Mouse (Mus musculus): ENCODE results near the gene Urgcp. TPM values are rescaled to one million over a fixed set of nuclear protein-coding genes. Genes with fewer than 3 reads are reported as not detected.

Gene Urgcp
- polyA plus RNA-seq, 1 experiment from 2014 or later, result 10.2 TPM

DNA sequence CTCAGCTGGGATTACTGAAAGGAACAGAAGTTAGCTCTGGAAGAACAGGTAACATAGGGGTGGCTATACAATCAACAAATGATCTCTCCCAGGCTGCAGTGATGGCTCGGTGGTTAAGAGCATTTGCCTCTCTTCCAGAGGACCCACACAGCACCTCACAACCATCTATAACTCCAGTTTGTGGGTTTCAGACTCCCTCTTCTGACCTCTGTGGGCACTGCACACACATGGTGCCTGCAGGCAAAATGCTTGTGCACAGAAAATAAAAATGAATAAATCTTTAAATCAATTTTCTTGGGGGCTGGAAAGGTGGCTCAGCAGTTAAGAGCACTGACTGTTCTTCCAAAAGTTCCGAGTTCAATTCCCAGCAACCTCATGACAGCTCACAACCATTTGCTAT is 16.3 kb upstream of the Urgcp start:
- no peaks in the 10 kb centered on the region for H3K9me3 ChIP-seq (ENCODE audit: control insufficient read depth, low read length)
- WGBS, result 79% methylated on average over 2 of the region's 2 CpGs
- no peak overlapping the region for H3K9ac ChIP-seq (ENCODE audit: low read length)
- no peak for ATAC-seq (ENCODE audit: insufficient number of reproducible peaks, low FRiP score, low TSS enrichment, low read depth)
- H3K27ac ChIP-seq (replicated peaks; ENCODE audit: low read depth, low read length), result no peak overlapping the region
- no peaks in the 10 kb centered on the region for H3K27me3 ChIP-seq (ENCODE audit: control insufficient read depth, insufficient read depth, low read length)
- DNase-seq (ENCODE audit: low spot score), result no peak
- H3K4me1 ChIP-seq (ENCODE audit: control insufficient read depth, insufficient read depth, low read length), result no peaks in the 10 kb centered on the region
- no peaks in the 10 kb centered on the region for H3K36me3 ChIP-seq (ENCODE audit: control insufficient read depth, insufficient read depth, low read length)
- no peak overlapping the region for H3K4me3 ChIP-seq (ENCODE audit: low read depth, low read length)
- no peak overlapping the region for H3K4me2 ChIP-seq (ENCODE audit: low read depth, severe bottlenecking)

DNA sequence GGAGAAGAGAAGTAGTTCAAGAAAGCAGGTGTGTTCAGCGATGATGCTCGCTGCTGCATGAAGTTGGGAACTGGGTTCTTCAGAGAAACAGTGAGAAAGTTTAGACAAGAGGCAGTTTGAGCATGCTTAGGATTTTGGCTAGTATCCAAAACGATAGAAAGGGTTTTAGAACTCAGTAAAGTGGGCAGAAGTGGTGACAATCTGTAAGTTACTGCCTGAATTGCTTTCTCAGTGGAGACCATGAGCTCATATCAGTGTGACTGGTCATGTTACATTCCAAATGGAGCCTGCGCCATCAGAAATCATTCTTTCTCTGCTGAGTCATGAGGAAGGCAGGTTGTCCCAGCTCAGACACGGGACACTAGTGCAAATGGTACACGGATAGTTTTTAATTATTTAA is 3.8 kb upstream of the Urgcp start:
- H3K36me3 ChIP-seq (ENCODE audit: control insufficient read depth, insufficient read depth, low read length), result no peaks in the 10 kb centered on the region; the same call in 1 of the 2 replicates
- 89% methylated on average over 6 of the region's 6 CpGs for WGBS
- ATAC-seq (ENCODE audit: insufficient number of reproducible peaks, low FRiP score, low TSS enrichment, low read depth) (no peak), DNase-seq (ENCODE audit: low spot score) (no peak)
- H3K4me3 ChIP-seq (ENCODE audit: low read depth, low read length), result no peak overlapping the region
- no peaks in the 10 kb centered on the region for H3K4me1 ChIP-seq (ENCODE audit: control insufficient read depth, insufficient read depth, low read length)
- no peak overlapping the region for H3K9ac ChIP-seq (ENCODE audit: low read length)
- H3K27me3 ChIP-seq (ENCODE audit: control insufficient read depth, insufficient read depth, low read length), result no peaks in the 10 kb centered on the region
- no peak overlapping the region for H3K4me2 ChIP-seq (ENCODE audit: low read depth, severe bottlenecking)
- H3K27ac ChIP-seq (replicated peaks; ENCODE audit: low read depth, low read length), result no peak overlapping the region
- no peaks in the 10 kb centered on the region for H3K9me3 ChIP-seq (ENCODE audit: control insufficient read depth, low read length)

DNA sequence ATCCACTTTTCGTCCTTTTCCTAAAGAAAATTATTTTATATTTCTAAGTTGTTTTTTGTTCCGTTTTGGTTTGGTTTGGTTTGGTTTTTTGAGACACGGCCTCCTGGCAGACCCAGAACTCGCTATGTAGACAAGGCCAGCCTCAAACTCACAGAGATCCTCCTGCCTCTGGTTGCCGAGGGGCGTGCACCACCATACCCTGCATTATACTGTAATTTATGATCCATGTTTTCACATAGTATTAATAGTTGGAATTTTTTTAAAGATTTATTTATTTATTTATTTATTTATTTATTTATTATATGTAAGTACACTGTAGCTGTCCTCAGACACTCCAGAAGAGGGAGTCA is 432 bp upstream of the Urgcp start:
- no peaks in the 10 kb centered on the region for H3K9me3 ChIP-seq (ENCODE audit: control insufficient read depth, low read length)
- peak overlapping the region; percentile 76 for H3K4me2 ChIP-seq (ENCODE audit: low read depth, severe bottlenecking)
- ATAC-seq (ENCODE audit: insufficient number of reproducible peaks, low FRiP score, low TSS enrichment, low read depth) (0 out of 2 replicates have a peak, but pooled peaks have one; percentile 41), DNase-seq (ENCODE audit: low spot score) (peak; percentile 35)
- no peak overlapping the region for H3K27ac ChIP-seq (replicated peaks; ENCODE audit: low read depth, low read length)
- no peaks in the 10 kb centered on the region for H3K4me1 ChIP-seq (ENCODE audit: control insufficient read depth, insufficient read depth, low read length)
- WGBS, result 20% methylated on average over 6 of the region's 6 CpGs
- H3K4me3 ChIP-seq (ENCODE audit: low read depth, low read length), result peak overlapping the region; percentile 67
- H3K27me3 ChIP-seq (ENCODE audit: control insufficient read depth, insufficient read depth, low read length), result no peaks in the 10 kb centered on the region
- no peaks in the 10 kb centered on the region for H3K36me3 ChIP-seq (ENCODE audit: control insufficient read depth, insufficient read depth, low read length)
- H3K9ac ChIP-seq (ENCODE audit: low read length), result no peak overlapping the region

DNA sequence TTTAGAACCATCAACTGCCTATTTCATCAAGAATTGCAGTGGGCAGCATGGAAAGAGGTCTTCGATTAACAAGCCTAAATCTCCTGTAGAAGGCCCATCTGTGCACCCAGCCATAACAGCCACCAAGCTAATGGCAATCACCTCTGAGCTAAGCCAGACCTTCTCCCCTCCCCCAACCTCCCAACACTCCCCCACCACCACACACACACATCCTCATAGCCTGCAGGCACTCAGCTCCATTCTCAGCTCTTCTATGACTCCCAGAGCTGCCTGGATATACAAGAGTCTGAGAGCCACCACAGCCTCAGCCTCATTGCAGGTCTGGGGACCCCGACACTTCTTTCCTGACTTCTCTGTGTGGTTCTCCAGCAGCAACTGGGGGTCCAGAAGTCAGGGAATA is 8.4 kb downstream of the Urgcp start:
- no peaks in the 10 kb centered on the region for H3K36me3 ChIP-seq (ENCODE audit: control insufficient read depth, insufficient read depth, low read length)
- H3K9ac ChIP-seq (ENCODE audit: low read length), result no peak overlapping the region
- ATAC-seq (ENCODE audit: insufficient number of reproducible peaks, low FRiP score, low TSS enrichment, low read depth), result no peak
- no peak overlapping the region; the same call in 1 of the 2 replicates for H3K27ac ChIP-seq (replicated peaks; ENCODE audit: low read depth, low read length)
- H3K9me3 ChIP-seq (ENCODE audit: control insufficient read depth, low read length), result no peaks in the 10 kb centered on the region
- no peaks in the 10 kb centered on the region for H3K4me1 ChIP-seq (ENCODE audit: control insufficient read depth, insufficient read depth, low read length)
- DNase-seq (ENCODE audit: low spot score), result no peak
- H3K27me3 ChIP-seq (ENCODE audit: control insufficient read depth, insufficient read depth, low read length), result no peaks in the 10 kb centered on the region
- H3K4me3 ChIP-seq (ENCODE audit: low read depth, low read length), result no peak overlapping the region
- 88% methylated on average over 2 of the region's 2 CpGs for WGBS
- no peak overlapping the region for H3K4me2 ChIP-seq (ENCODE audit: low read depth, severe bottlenecking)

DNA sequence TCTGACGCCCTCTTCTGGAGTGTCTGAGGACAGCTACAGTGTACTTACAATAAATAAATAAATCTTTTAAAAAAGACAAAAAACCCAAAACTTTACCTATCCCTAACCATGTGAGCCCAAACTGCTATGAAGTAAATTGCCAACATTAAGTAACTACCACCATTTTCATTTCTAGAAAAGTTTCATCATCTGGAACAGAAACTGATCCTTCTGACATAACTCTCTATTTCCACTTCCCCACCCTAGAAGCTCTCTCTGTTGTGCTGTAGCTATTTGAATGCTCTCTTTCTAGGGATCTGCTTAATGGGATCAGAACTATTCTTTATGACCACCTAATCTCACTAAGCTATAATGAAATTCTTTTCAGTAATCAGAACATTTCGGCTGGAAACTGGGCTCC is 17.2 kb downstream of the Urgcp start:
- Histone ChIP-seq H3K27ac (replicated peaks; ENCODE audit: low read depth, low read length) (no peak overlapping the region), H3K27me3 (ENCODE audit: control insufficient read depth, insufficient read depth, low read length) (no peaks in the 10 kb centered on the region), H3K9me3 (ENCODE audit: control insufficient read depth, low read length) (no peaks in the 10 kb centered on the region), H3K9ac (ENCODE audit: low read length) (no peak overlapping the region), H3K4me3 (ENCODE audit: low read depth, low read length) (no peak overlapping the region), H3K4me1 (ENCODE audit: control insufficient read depth, insufficient read depth, low read length) (peaks cover 6% of the 10 kb centered on the region; the same call in 1 of the 2 replicates), H3K36me3 (ENCODE audit: control insufficient read depth, insufficient read depth, low read length) (no peaks in the 10 kb centered on the region), H3K4me2 (ENCODE audit: low read depth, severe bottlenecking) (no peak overlapping the region)
- WGBS, result 80% methylated on average over 2 of the region's 2 CpGs
- ATAC-seq (ENCODE audit: insufficient number of reproducible peaks, low FRiP score, low TSS enrichment, low read depth) (no peak), DNase-seq (ENCODE audit: low spot score) (no peak)

DNA sequence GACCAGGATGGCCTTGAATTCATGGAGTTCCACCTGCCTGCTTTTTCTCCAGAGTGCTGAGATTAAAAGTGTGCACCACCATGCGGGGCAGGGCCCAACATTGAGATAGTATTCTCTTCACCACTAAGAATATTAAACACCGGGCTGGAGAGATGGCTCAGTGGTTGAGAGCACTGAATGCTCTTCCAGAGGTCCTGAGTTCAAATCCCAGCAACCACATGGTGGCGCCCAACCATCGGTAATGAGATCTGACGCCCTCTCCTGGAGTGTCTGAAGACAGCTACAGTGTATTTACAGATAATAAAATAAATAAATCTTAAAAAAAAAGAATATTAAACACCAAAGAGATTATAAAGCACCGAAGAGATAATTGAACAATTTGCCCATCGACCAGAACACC is 20.1 kb downstream of the Urgcp start:
- no peaks in the 10 kb centered on the region for H3K9me3 ChIP-seq (ENCODE audit: control insufficient read depth, low read length)
- H3K4me3 ChIP-seq (ENCODE audit: low read depth, low read length), result no peak overlapping the region
- DNase-seq (ENCODE audit: low spot score) (no peak), ATAC-seq (ENCODE audit: insufficient number of reproducible peaks, low FRiP score, low TSS enrichment, low read depth) (no peak)
- no peaks in the 10 kb centered on the region for H3K36me3 ChIP-seq (ENCODE audit: control insufficient read depth, insufficient read depth, low read length)
- no peaks in the 10 kb centered on the region for H3K27me3 ChIP-seq (ENCODE audit: control insufficient read depth, insufficient read depth, low read length)
- no peak overlapping the region for H3K9ac ChIP-seq (ENCODE audit: low read length)
- no peak overlapping the region for H3K4me2 ChIP-seq (ENCODE audit: low read depth, severe bottlenecking)
- peaks cover 6% of the 10 kb centered on the region; the same call in 1 of the 2 replicates for H3K4me1 ChIP-seq (ENCODE audit: control insufficient read depth, insufficient read depth, low read length)
- WGBS, result 76% methylated on average over 7 of the region's 7 CpGs
- H3K27ac ChIP-seq (replicated peaks; ENCODE audit: low read depth, low read length), result no peak overlapping the region

DNA sequence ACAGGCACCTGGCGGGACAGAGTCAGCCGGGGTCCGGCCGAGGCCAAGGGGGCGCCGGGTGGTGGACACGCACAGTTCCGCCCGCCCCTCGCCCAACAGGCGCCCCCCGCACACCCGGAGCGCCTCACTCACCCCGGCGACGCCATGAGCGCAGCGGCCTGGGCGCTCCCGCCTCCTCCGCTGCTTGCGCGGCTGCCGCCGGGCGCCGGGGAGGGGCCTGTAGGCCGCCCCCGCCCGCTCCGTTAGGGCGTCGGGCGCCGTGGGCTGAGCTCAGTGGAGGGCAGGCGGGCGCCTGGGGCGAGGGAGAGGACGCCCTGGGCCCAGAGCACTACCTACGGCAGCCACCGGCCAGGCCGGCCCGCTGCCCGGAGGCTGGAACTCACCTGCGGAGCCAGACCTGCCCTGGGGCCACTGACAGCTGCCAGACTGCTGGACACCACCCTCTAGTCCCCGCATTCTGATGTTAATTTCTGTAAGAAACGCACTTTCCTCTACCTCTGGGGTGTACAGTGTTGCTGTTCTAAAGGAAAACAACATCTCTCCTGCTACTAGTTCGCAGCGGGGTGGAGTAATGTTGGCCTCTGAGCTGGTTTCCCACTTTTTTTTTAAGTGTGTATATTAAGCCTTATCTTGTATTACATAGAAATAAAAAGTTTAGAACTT is 21.1 kb downstream of the Urgcp start:
- peak overlapping the region; percentile 36; the same call in 1 of the 2 replicates for H3K27ac ChIP-seq (replicated peaks; ENCODE audit: low read depth, low read length)
- no peaks in the 10 kb centered on the region for H3K27me3 ChIP-seq (ENCODE audit: control insufficient read depth, insufficient read depth, low read length)
- H3K4me1 ChIP-seq (ENCODE audit: control insufficient read depth, insufficient read depth, low read length), result peaks cover 6% of the 10 kb centered on the region; the same call in 1 of the 2 replicates
- H3K4me2 ChIP-seq (ENCODE audit: low read depth, severe bottlenecking), result peak overlapping the region; percentile 93
- DNase-seq (ENCODE audit: low spot score) (peak; percentile 64), ATAC-seq (ENCODE audit: insufficient number of reproducible peaks, low FRiP score, low TSS enrichment, low read depth) (peak; percentile 87)
- under 1% methylated on average over 44 of the region's 50 CpGs for WGBS
- H3K36me3 ChIP-seq (ENCODE audit: control insufficient read depth, insufficient read depth, low read length), result no peaks in the 10 kb centered on the region
- H3K9me3 ChIP-seq (ENCODE audit: control insufficient read depth, low read length), result no peaks in the 10 kb centered on the region
- H3K9ac ChIP-seq (ENCODE audit: low read length), result peak overlapping the region; percentile 89
- peak overlapping the region; percentile 75 for H3K4me3 ChIP-seq (ENCODE audit: low read depth, low read length)

DNA sequence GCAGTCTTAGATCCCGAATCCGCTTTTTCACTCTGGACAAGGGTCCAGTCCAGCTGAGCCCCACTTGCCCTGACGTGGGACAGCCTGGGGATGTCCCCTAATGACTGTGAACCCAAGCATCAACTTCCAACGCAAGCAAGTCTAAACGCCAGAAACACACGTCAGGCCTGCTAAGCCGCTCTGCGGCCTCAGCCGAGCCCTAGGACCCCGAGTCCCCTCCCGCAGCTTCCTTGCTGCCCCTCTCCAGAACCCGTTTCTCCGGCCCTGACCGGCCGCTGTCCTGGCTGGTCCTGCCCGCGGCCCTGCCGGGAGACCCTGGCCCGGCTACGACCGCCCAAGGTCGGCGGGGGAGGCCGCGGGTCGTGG is 21.6 kb downstream of the Urgcp start:
- no peaks in the 10 kb centered on the region for H3K36me3 ChIP-seq (ENCODE audit: control insufficient read depth, insufficient read depth, low read length)
- peak overlapping the region; percentile 36; the same call in 1 of the 2 replicates for H3K27ac ChIP-seq (replicated peaks; ENCODE audit: low read depth, low read length)
- H3K4me1 ChIP-seq (ENCODE audit: control insufficient read depth, insufficient read depth, low read length), result peaks cover 6% of the 10 kb centered on the region; the same call in 1 of the 2 replicates
- H3K9ac ChIP-seq (ENCODE audit: low read length), result peak overlapping the region; percentile 89
- peak; percentile 63 for DNase-seq (ENCODE audit: low spot score)
- whole genome bisulfite sequencing, result 2% methylated on average over 26 of the region's 26 CpGs
- peak overlapping the region; percentile 93 for H3K4me2 ChIP-seq (ENCODE audit: low read depth, severe bottlenecking)
- H3K9me3 ChIP-seq (ENCODE audit: control insufficient read depth, low read length), result no peaks in the 10 kb centered on the region
- H3K27me3 ChIP-seq (ENCODE audit: control insufficient read depth, insufficient read depth, low read length), result no peaks in the 10 kb centered on the region
- peak; percentile 44; the same call in 1 of the 2 replicates for ATAC-seq (ENCODE audit: insufficient number of reproducible peaks, low FRiP score, low TSS enrichment, low read depth)
- H3K4me3 ChIP-seq (ENCODE audit: low read depth, low read length), result peak overlapping the region; percentile 75

DNA sequence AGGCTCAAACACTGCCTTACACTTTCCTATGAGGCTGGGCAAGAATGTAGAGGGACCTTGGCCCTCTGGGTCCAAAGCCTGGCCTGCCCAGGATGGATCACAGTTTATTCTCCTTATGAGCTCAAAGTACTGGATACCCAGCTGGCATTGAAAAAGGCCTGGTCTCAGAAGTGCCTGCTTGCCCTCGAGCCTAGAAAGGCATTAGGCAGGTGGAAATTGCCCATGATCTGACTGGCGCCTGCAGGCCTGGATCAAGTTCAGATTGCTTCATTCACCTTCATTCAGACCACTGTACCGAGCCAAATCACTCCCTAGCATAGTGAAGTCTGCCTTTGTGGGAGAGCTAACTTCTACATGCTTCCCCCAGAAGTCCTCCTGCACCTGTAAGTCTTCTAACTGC is 22.3 kb downstream of the Urgcp start:
- no peak overlapping the region for H3K4me2 ChIP-seq (ENCODE audit: low read depth, severe bottlenecking)
- H3K9ac ChIP-seq (ENCODE audit: low read length), result no peak overlapping the region
- ATAC-seq (ENCODE audit: insufficient number of reproducible peaks, low FRiP score, low TSS enrichment, low read depth) (no peak), DNase-seq (ENCODE audit: low spot score) (no peak)
- 78% methylated on average over 3 of the region's 3 CpGs for WGBS
- H3K27ac ChIP-seq (replicated peaks; ENCODE audit: low read depth, low read length), result no peak overlapping the region
- peaks cover 6% of the 10 kb centered on the region; the same call in 1 of the 2 replicates for H3K4me1 ChIP-seq (ENCODE audit: control insufficient read depth, insufficient read depth, low read length)
- H3K27me3 ChIP-seq (ENCODE audit: control insufficient read depth, insufficient read depth, low read length), result no peaks in the 10 kb centered on the region
- no peaks in the 10 kb centered on the region for H3K36me3 ChIP-seq (ENCODE audit: control insufficient read depth, insufficient read depth, low read length)
- no peaks in the 10 kb centered on the region for H3K9me3 ChIP-seq (ENCODE audit: control insufficient read depth, low read length)
- no peak overlapping the region for H3K4me3 ChIP-seq (ENCODE audit: low read depth, low read length)

Data from limb, embryonic 11.5 days (tissue).